Mouse (Mus musculus) macrophage (primary cell): ENCODE measurements around the gene Irf2bp1. TPM values are rescaled to one million over a fixed set of nuclear protein-coding genes. Genes with fewer than 3 reads are reported as not detected.

Experiments used
- H3K27ac ChIP-seq: fragments of 350-480 bp; formaldehyde crosslinking; 2 replicates; pipeline ENCODE4 v1.9.0; 2021
- H3K36me3 ChIP-seq: fragments of 350-480 bp; formaldehyde crosslinking; 2 replicates; pipeline ENCODE4 v1.9.0; 2021; ENCODE audit errors: inconsistent target
- H3K4me3 ChIP-seq: fragments of 350-480 bp; formaldehyde crosslinking; 2 replicates; pipeline ENCODE4 v1.9.0; 2021; ENCODE audit errors: inconsistent target
- H3K79me2 ChIP-seq: fragments of 350-480 bp; formaldehyde crosslinking; 2 replicates; pipeline ENCODE4 v1.9.0; 2021; ENCODE audit errors: inconsistent target
- WGBS: methylation state at CpG from one replicate; pipeline ENCODE4 v1.1.7; 2026; ENCODE audit warnings: inconsistent platforms; ENCODE audit not compliant: missing documents; 5-methylcytosine and 5-hydroxymethylcytosine counted together
- polyA plus RNA-seq: library from polyadenylated mRNA; stranded (reverse); fragments of 250-400 nt; gene quantifications from 3 replicates; pipeline ENCODE4 v1.2.4, GENCODE M21; 2018; ENCODE audit warnings: inconsistent platforms

Gene Irf2bp1
- polyA plus RNA-seq, 1 experiment from 2014 or later = 7.1 TPM

GRCm38 (mm10) chr7:18988780-18989179 is 15.1 kb upstream of the Irf2bp1 start:
- Histone ChIP-seq H3K79me2 (no peaks in the 10 kb centered on the region), H3K4me3 (no peak overlapping the region), H3K27ac (no peak overlapping the region), H3K36me3 (no peaks in the 10 kb centered on the region)
- WGBS = 84% methylated on average over 6 of the region's 6 CpGs

- 27% methylated on average over 5 of the region's 5 CpGs for WGBS
- no peaks in the 10 kb centered on the region for H3K79me2 ChIP-seq
- no peak overlapping the region for H3K4me3 ChIP-seq
Measured at GRCm38 (mm10) chr7:18989995-18990394, 13.8 kb upstream of the Irf2bp1 start.

GRCm38 (mm10) chr7:18990601-18991295 is 13.1 kb upstream of the Irf2bp1 start, which contains the start of gene Mypop:
Mypop (plus strand) TSS chr7:18991245.
- WGBS = 2% methylated on average over 34 of the region's 37 CpGs
- Histone ChIP-seq H3K79me2 (no peaks in the 10 kb centered on the region), H3K4me3 (peak within 1 kb of the TSS; percentile 3; the same call in 1 of the 2 replicates), H3K36me3 (peaks cover 16% of the 10 kb centered on the region), H3K27ac (no peak within 1 kb of the TSS)

More at GRCm38 (mm10) chr7:18989995-18990394, 13.8 kb upstream of the Irf2bp1 start:
- Histone ChIP-seq H3K27ac (no peak overlapping the region), H3K36me3 (peaks cover 8% of the 10 kb centered on the region)

- no peak overlapping the region for H3K27ac ChIP-seq
- peaks cover 26% of the 10 kb centered on the region for H3K36me3 ChIP-seq
- H3K4me3 ChIP-seq = peak overlapping the region; percentile 3; the same call in 1 of the 2 replicates
- WGBS = 4% methylated on average over 58 of the region's 59 CpGs
- H3K79me2 ChIP-seq = no peaks in the 10 kb centered on the region
Measured at GRCm38 (mm10) chr7:18991660-18992293, 12.1 kb upstream of the Irf2bp1 start.

GRCm38 (mm10) chr7:18992294-18992675 is 11.6 kb upstream of the Irf2bp1 start:
- Histone ChIP-seq H3K79me2 (no peaks in the 10 kb centered on the region), H3K27ac (no peak overlapping the region), H3K36me3 (peaks cover 28% of the 10 kb centered on the region), H3K4me3 (no peak overlapping the region)
- WGBS = 7% methylated on average over 31 of the region's 31 CpGs

- 93% methylated on average over 5 of the region's 5 CpGs for WGBS
Measured at GRCm38 (mm10) chr7:18993036-18993435, 10.8 kb upstream of the Irf2bp1 start.

GRCm38 (mm10) chr7:18998835-18999234 is 5.0 kb upstream of the Irf2bp1 start:
- Histone ChIP-seq H3K79me2 (peaks cover 33% of the 10 kb centered on the region), H3K27ac (no peak overlapping the region), H3K4me3 (no peak overlapping the region), H3K36me3 (peaks cover 31% of the 10 kb centered on the region)
- 79% methylated on average over 9 of the region's 9 CpGs for whole genome bisulfite sequencing

More at GRCm38 (mm10) chr7:18993036-18993435, 10.8 kb upstream of the Irf2bp1 start:
- Histone ChIP-seq H3K79me2 (no peaks in the 10 kb centered on the region), H3K36me3 (peaks cover 31% of the 10 kb centered on the region), H3K4me3 (no peak overlapping the region), H3K27ac (no peak overlapping the region)

- Histone ChIP-seq H3K27ac (peak overlapping the region; percentile 68), H3K36me3 (peaks cover 19% of the 10 kb centered on the region), H3K4me3 (peak overlapping the region; percentile 70), H3K79me2 (peaks cover 40% of the 10 kb centered on the region)
- 40% methylated on average over 10 of the region's 10 CpGs for WGBS
Measured at GRCm38 (mm10) chr7:19000421-19000820, 3.4 kb upstream of the Irf2bp1 start.

GRCm38 (mm10) chr7:19001066-19001806 is 2.6 kb upstream of the Irf2bp1 start:
- peaks cover 49% of the 10 kb centered on the region for H3K79me2 ChIP-seq
- H3K36me3 ChIP-seq = peaks cover 10% of the 10 kb centered on the region
- H3K4me3 ChIP-seq = peak overlapping the region; percentile 70
- peak overlapping the region; percentile 68 for H3K27ac ChIP-seq
- WGBS = 4% methylated on average over 18 of the region's 18 CpGs

GRCm38 (mm10) chr7:19001807-19002085 is 2.1 kb upstream of the Irf2bp1 start:
- Histone ChIP-seq H3K36me3 (peaks cover 5% of the 10 kb centered on the region), H3K27ac (peak overlapping the region; percentile 68), H3K4me3 (peak overlapping the region; percentile 70), H3K79me2 (peaks cover 49% of the 10 kb centered on the region)
- 67% methylated on average over 3 of the region's 3 CpGs for WGBS

- peaks cover 49% of the 10 kb centered on the region for H3K79me2 ChIP-seq
- H3K36me3 ChIP-seq = peaks cover 4% of the 10 kb centered on the region; the same call in 1 of the 2 replicates
- 26% methylated on average over 4 of the region's 4 CpGs for WGBS
- H3K4me3 ChIP-seq = peak overlapping the region; percentile 42
- H3K27ac ChIP-seq = peak overlapping the region; percentile 68
Measured at GRCm38 (mm10) chr7:19002115-19002514, 1.7 kb upstream of the Irf2bp1 start.

GRCm38 (mm10) chr7:19002848-19003498 is 871 bp upstream of the Irf2bp1 start:
- peaks cover 49% of the 10 kb centered on the region for H3K79me2 ChIP-seq
- H3K27ac ChIP-seq = peak overlapping the region; percentile 68
- 2% methylated on average over 15 of the region's 17 CpGs for WGBS
- peak overlapping the region; percentile 42 for H3K4me3 ChIP-seq
- H3K36me3 ChIP-seq = no peaks in the 10 kb centered on the region

GRCm38 (mm10) chr7:19004631-19005079 is 811 bp downstream of the Irf2bp1 start:
- 21% methylated on average over 34 of the region's 34 CpGs for WGBS
- Histone ChIP-seq H3K79me2 (peaks cover 38% of the 10 kb centered on the region), H3K36me3 (no peaks in the 10 kb centered on the region), H3K4me3 (no peak overlapping the region), H3K27ac (no peak overlapping the region)

- Histone ChIP-seq H3K4me3 (no peak overlapping the region), H3K79me2 (peaks cover 29% of the 10 kb centered on the region), H3K36me3 (no peaks in the 10 kb centered on the region), H3K27ac (no peak overlapping the region)
- WGBS = 91% methylated on average over 34 of the region's 34 CpGs
Measured at GRCm38 (mm10) chr7:19005417-19006121, 1.7 kb downstream of the Irf2bp1 start.
